19 mouse cellular contexts compared by ENCODE assay signal in the genomic region with DNA sequence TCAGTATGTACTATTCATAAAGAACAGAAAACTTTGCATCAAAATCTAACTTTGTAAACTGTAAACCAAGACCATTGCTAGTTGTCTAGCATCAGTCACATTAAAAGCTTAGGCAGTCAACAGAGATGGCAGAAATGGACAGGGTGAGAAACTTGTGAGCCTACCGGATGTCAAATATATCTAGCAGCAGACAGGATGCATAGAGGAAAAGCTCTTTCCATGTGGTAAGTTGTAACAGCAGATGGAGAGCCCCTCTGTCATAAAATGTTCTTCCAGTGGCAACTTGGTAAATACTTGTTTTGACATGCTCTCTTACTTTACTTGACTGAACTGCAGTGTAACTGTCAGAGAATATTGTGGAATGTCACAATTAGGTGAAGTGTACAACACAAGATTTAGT.
"Had no signal": no experiment of that assay in that cellular context is flagged by ENCODE, and none has a peak within 500 bp of the region (broad histone marks: within the 10 kb centered on the region; RNA-seq: fewer than 3 reads in every experiment).

No protein-coding gene starts in this region.

- H3K9me3 ChIP-seq: kidney, embryonic 15.5 days; limb, embryonic 12.5 days; limb, embryonic 15.5 days; midbrain, embryonic 13.5 days had no signal

- H3K36me3 ChIP-seq: kidney, embryonic 15.5 days; limb, embryonic 12.5 days; limb, embryonic 15.5 days; midbrain, embryonic 13.5 days had no signal

- H3K4me3 ChIP-seq: kidney, embryonic 15.5 days; layer of hippocampus, adult 2 months; limb, embryonic 12.5 days; limb, embryonic 15.5 days; midbrain, embryonic 13.5 days had no signal

- H3K27me3 ChIP-seq: kidney, embryonic 15.5 days; limb, embryonic 12.5 days; limb, embryonic 15.5 days; midbrain, embryonic 13.5 days had no signal

- ATAC-seq: intestine, postnatal 0 days; liver, postnatal 0 days; lung, postnatal 0 days; midbrain, embryonic 13.5 days; midbrain, embryonic 16.5 days had no signal

- H3K4me2 ChIP-seq: kidney, embryonic 15.5 days; limb, embryonic 12.5 days; limb, embryonic 15.5 days; liver, embryonic 11.5 days; lung, embryonic 14.5 days; midbrain, embryonic 13.5 days had no signal

- H3K9ac ChIP-seq: kidney, embryonic 15.5 days; limb, embryonic 12.5 days; limb, embryonic 15.5 days; liver, embryonic 14.5 days; liver, postnatal 0 days; lung, embryonic 14.5 days; midbrain, embryonic 13.5 days had no signal

- H3K4me1 ChIP-seq: kidney, embryonic 15.5 days; limb, embryonic 12.5 days; limb, embryonic 15.5 days; midbrain, embryonic 13.5 days had no signal

- H3K27ac ChIP-seq: kidney, embryonic 15.5 days; layer of hippocampus, adult 2 months; limb, embryonic 12.5 days; limb, embryonic 15.5 days; liver, embryonic 14.5 days; macrophage; midbrain, embryonic 13.5 days had no signal

- DNase-seq: kidney, adult 2 months; kidney, postnatal 10 days; kidney, postnatal 36 days; left cerebral cortex, postnatal 4 days; liver, postnatal 0 days; lung, embryonic 14.5 days; thymus, adult 18-20 months; thymus, postnatal 36 days had no signal
